Mouse (Mus musculus) bone marrow, adult 2 months (tissue): ENCODE results near the gene Cant1.

ENCODE experiments used
- CTCF ChIP-seq: fragments of 200-500 bp; IDR thresholded peaks from 2 replicates; pipeline ENCODE4 v1.5.1; 2011; ENCODE audit warnings: low read length, control low read depth; ENCODE audit not compliant: control insufficient read depth, insufficient read depth
- POLR2A ChIP-seq: fragments of 200-500 bp; IDR thresholded peaks from 2 replicates; pipeline ENCODE4 v1.6.1; 2011; ENCODE audit warnings: low read depth, mild to moderate bottlenecking, control low read depth, low read length, borderline replicate concordance; ENCODE audit not compliant: control insufficient read depth

- TF ChIP-seq POLR2A, result no peak
- no peak for TF ChIP-seq CTCF
These were observed 40.6 kb upstream of the Cant1 start for GRCm38 (mm10) chr11:118459536-118459935.
